Mouse (Mus musculus): Measurements from ENCODE around the gene Chpf2.
"Not testable (repeated sequence)": the region's sequence is repeated elsewhere in the genome, so short reads cannot be mapped to it uniquely, and the experiment has no call there.

Gene Chpf2

GRCm38 (mm10) chr5:24586547-24587199 is at the start of gene Chpf2:
Gene Chpf2, plus strand, starts transcription at chr5:24586741.
- peak; percentile 71 to 81 for DNase-seq (ENCODE audit: low read depth in 2 of 2, low spot score in 2 of 2)

- no peak for DNase-seq (ENCODE audit: low read depth in 2 of 2, low spot score in 2 of 2)
These were observed 48.9 kb upstream of the Chpf2 start for GRCm38 (mm10) chr5:24537618-24538017.

- no peak for DNase-seq (ENCODE audit: low read depth in 2 of 2, low spot score in 2 of 2)
These were observed 46.8 kb upstream of the Chpf2 start for GRCm38 (mm10) chr5:24539571-24540296.

- DNase-seq (ENCODE audit: low read depth in 2 of 2, low spot score in 2 of 2): no peak
These were observed 46.0 kb upstream of the Chpf2 start, which contains the start of gene Asb10 for GRCm38 (mm10) chr5:24540387-24541143. Gene Asb10, minus strand, starts transcription at chr5:24540978.

GRCm38 (mm10) chr5:24541144-24541569 is 45.4 kb upstream of the Chpf2 start:
- no peak for DNase-seq (ENCODE audit: low read depth in 2 of 2, low spot score in 2 of 2)

GRCm38 (mm10) chr5:24542643-24543042 is 43.9 kb upstream of the Chpf2 start:
- no peak for DNase-seq (ENCODE audit: low read depth in 2 of 2, low spot score in 2 of 2)

GRCm38 (mm10) chr5:24550598-24551316 is 35.8 kb upstream of the Chpf2 start:
- no peak for DNase-seq (ENCODE audit: low read depth in 2 of 2, low spot score in 2 of 2)

- DNase-seq (ENCODE audit: low read depth in 2 of 2, low spot score in 2 of 2): no peak
These were observed 35.2 kb upstream of the Chpf2 start for GRCm38 (mm10) chr5:24551317-24551688.

GRCm38 (mm10) chr5:24553621-24554244 is 32.8 kb upstream of the Chpf2 start:
- DNase-seq (ENCODE audit: low read depth in 2 of 2, low spot score in 2 of 2): no peak

- not testable (repeated sequence) for DNase-seq (ENCODE audit: low read depth in 2 of 2, low spot score in 2 of 2)
These were observed 31.2 kb upstream of the Chpf2 start for GRCm38 (mm10) chr5:24555335-24555734.

- no peak for DNase-seq (ENCODE audit: low read depth in 2 of 2, low spot score in 2 of 2)
These were observed 29.8 kb upstream of the Chpf2 start, which contains the start of gene 4931409K22Rik for GRCm38 (mm10) chr5:24556709-24557108. Gene 4931409K22Rik, minus strand, starts transcription at chr5:24556809.

GRCm38 (mm10) chr5:24575948-24576347 is 10.6 kb upstream of the Chpf2 start:
- no peak for DNase-seq (ENCODE audit: low read depth in 2 of 2, low spot score in 2 of 2)

- peak in 1 of 2 experiments; percentile 20 for DNase-seq (ENCODE audit: low read depth in 2 of 2, low spot score in 2 of 2)
These were observed 9.7 kb upstream of the Chpf2 start for GRCm38 (mm10) chr5:24576801-24577182.

GRCm38 (mm10) chr5:24577183-24577929 is 9.2 kb upstream of the Chpf2 start, which contains the start of gene Abcf2:
Gene Abcf2, minus strand, starts transcription at chr5:24577467.
- peak; percentile 99 for DNase-seq (ENCODE audit: low read depth in 2 of 2, low spot score in 2 of 2)

- DNase-seq (ENCODE audit: low read depth in 2 of 2, low spot score in 2 of 2): no peak
These were observed 8.2 kb upstream of the Chpf2 start for GRCm38 (mm10) chr5:24578109-24578963.

- no peak for DNase-seq (ENCODE audit: low read depth in 2 of 2, low spot score in 2 of 2)
These were observed 435 bp upstream of the Chpf2 start for GRCm38 (mm10) chr5:24586106-24586505.

- no peak for DNase-seq (ENCODE audit: low read depth in 2 of 2, low spot score in 2 of 2)
These were observed 648 bp downstream of the Chpf2 start for GRCm38 (mm10) chr5:24587200-24587577.

- DNase-seq (ENCODE audit: low read depth in 2 of 2, low spot score in 2 of 2): no peak
These were observed 3.3 kb downstream of the Chpf2 start for GRCm38 (mm10) chr5:24589511-24590500.

All from CD8-positive naive resting alpha-beta T cell, adult 2 months (primary cell).